Mouse (Mus musculus) forebrain, embryonic 11.5 days (tissue): ENCODE measurements around the gene Glipr1l2. TPM values are rescaled to one million over a fixed set of nuclear protein-coding genes. Genes with fewer than 3 reads are reported as not detected.
"Not testable (repeated sequence)": the region's sequence is repeated elsewhere in the genome, so short reads cannot be mapped to it uniquely, and the experiment has no call there.

Experiments used
- ATAC-seq: fragments of 200-750 bp; cut with Nextera tagmentation; replicated peaks from 2 replicates; pipeline ENCODE4 v1.8.0; 2017; ENCODE audit warnings: moderate TSS enrichment; ENCODE audit not compliant: low FRiP score
- DNase-seq: peaks from one replicate; pipeline ENCODE4 v3.0.0-alpha.2; 2017; ENCODE audit warnings: low spot score
- H3K27ac ChIP-seq: fragments of 300-500 bp; sonication (generic); 2 replicates; pipeline ENCODE4 v1.5.1; 2014; ENCODE audit warnings: low read depth, low read length
- H3K27me3 ChIP-seq: fragments of 300-500 bp; sonication (generic); 2 replicates; pipeline ENCODE4 v1.6.1; 2014; ENCODE audit warnings: mild to moderate bottlenecking, low read length, mixed read lengths; ENCODE audit not compliant: control insufficient read depth, insufficient read depth
- H3K36me3 ChIP-seq: fragments of 300-500 bp; sonication (generic); 2 replicates; pipeline ENCODE4 v1.6.1; 2014; ENCODE audit warnings: mild to moderate bottlenecking, low read length, moderate library complexity, mixed read lengths; ENCODE audit not compliant: control insufficient read depth, insufficient read depth
- H3K4me1 ChIP-seq: fragments of 300-500 bp; sonication (generic); replicated peaks from 2 replicates; pipeline ENCODE4 v1.6.1; 2014; ENCODE audit warnings: low read length, mixed read lengths; ENCODE audit not compliant: control insufficient read depth, insufficient read depth
- H3K4me2 ChIP-seq: fragments of 300-500 bp; sonication (generic); 2 replicates; pipeline ENCODE4 v1.6.1; 2014; ENCODE audit warnings: low read depth, mild to moderate bottlenecking, low read length, moderate library complexity, mixed read lengths; ENCODE audit not compliant: severe bottlenecking
- H3K4me3 ChIP-seq: fragments of 300-500 bp; sonication (generic); 2 replicates; pipeline ENCODE4 v1.5.1; 2014; ENCODE audit warnings: low read depth, low read length
- H3K9ac ChIP-seq: fragments of 300-500 bp; sonication (generic); 2 replicates; pipeline ENCODE4 v1.6.1; 2014; ENCODE audit warnings: low read length
- H3K9me3 ChIP-seq: fragments of 300-500 bp; sonication (generic); 2 replicates; pipeline ENCODE4 v1.6.1; 2016; ENCODE audit warnings: low read length, mixed read lengths; ENCODE audit not compliant: control insufficient read depth
- WGBS: fragments of 180-500 bp; shearing (Covaris S2); extraction: QIAGEN DNeasy Blood & Tissue Kit; methylation state at CpG from one replicate; pipeline ENCODE4 v1.1.7; 2014; 5-methylcytosine and 5-hydroxymethylcytosine counted together
- polyA plus RNA-seq: library from polyadenylated mRNA; unstranded; fragments of >200 nt; fragmentation: Nextera tagmentation; extraction: Ambion mirVana; gene quantifications from 2 replicates; pipeline ENCODE4 v1.2.1, GENCODE M21; 2014

Glipr1l2 gene
- not detected in 2 replicates for polyA plus RNA-seq

- no peak within 1 kb of the TSS for H3K27ac ChIP-seq
- ATAC-seq = no peak
- no peaks in the 10 kb centered on the region for H3K9me3 ChIP-seq
- H3K27me3 ChIP-seq = no peaks in the 10 kb centered on the region
- no peak within 1 kb of the TSS for H3K4me2 ChIP-seq
- no peaks in the 10 kb centered on the region for H3K4me1 ChIP-seq
- no peaks in the 10 kb centered on the region for H3K36me3 ChIP-seq
- DNase-seq = no peak
- H3K9ac ChIP-seq = no peak within 1 kb of the TSS
- 94% methylated on average over 14 of the region's 14 CpGs for WGBS
- no peak within 1 kb of the TSS for H3K4me3 ChIP-seq
Measured at GRCm38 (mm10) chr10:112083157-112083556, at the start of gene Glipr1l2. Gene Glipr1l2, plus strand, starts transcription at chr10:112083354.

DNA sequence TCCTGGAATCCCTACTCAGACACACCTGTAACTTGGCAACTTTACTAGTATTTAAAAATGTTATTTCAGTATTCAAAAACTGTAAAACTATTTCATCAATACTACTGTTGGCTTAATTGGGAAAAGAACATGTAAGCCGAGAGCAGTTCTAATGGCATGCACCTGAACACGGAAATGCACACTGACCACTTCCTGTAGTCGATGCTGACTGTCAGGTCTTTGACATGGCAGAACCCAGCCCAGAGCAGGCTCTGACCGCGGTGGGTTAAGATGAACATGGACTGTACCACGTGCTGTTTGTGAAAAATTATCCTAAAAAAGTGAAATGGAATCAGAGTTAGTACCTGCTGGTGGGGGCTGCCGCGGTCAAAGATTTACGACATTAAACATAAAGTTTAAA is 39.6 kb upstream of the Glipr1l2 start:
- not testable (repeated sequence) for H3K4me3 ChIP-seq, H3K36me3 ChIP-seq, H3K27me3 ChIP-seq, H3K4me2 ChIP-seq, H3K9me3 ChIP-seq, H3K9ac ChIP-seq, H3K27ac ChIP-seq, H3K4me1 ChIP-seq, DNase-seq
- 0 out of 2 replicates have a peak, but pooled peaks have one; percentile 46 for ATAC-seq
- WGBS = 83% methylated on average over 9 of the region's 9 CpGs

- not testable (repeated sequence) for H3K4me1 ChIP-seq, H3K27ac ChIP-seq, DNase-seq, ATAC-seq, H3K9ac ChIP-seq, H3K36me3 ChIP-seq, H3K9me3 ChIP-seq, H3K27me3 ChIP-seq, H3K4me3 ChIP-seq, H3K4me2 ChIP-seq
- WGBS = 68% methylated on average over 14 of the region's 14 CpGs
Measured at GRCm38 (mm10) chr10:112044283-112044682, 38.9 kb upstream of the Glipr1l2 start.

- Histone ChIP-seq H3K4me1 (no peaks in the 10 kb centered on the region), H3K27ac (no peak overlapping the region), H3K4me3 (no peak overlapping the region), H3K9me3 (no peaks in the 10 kb centered on the region), H3K36me3 (no peaks in the 10 kb centered on the region), H3K9ac (no peak overlapping the region), H3K4me2 (no peak overlapping the region), H3K27me3 (no peaks in the 10 kb centered on the region)
- ATAC-seq = no peak
- DNase-seq = no peak
Measured at GRCm38 (mm10) chr10:112051220-112051619, 31.9 kb upstream of the Glipr1l2 start.

DNA sequence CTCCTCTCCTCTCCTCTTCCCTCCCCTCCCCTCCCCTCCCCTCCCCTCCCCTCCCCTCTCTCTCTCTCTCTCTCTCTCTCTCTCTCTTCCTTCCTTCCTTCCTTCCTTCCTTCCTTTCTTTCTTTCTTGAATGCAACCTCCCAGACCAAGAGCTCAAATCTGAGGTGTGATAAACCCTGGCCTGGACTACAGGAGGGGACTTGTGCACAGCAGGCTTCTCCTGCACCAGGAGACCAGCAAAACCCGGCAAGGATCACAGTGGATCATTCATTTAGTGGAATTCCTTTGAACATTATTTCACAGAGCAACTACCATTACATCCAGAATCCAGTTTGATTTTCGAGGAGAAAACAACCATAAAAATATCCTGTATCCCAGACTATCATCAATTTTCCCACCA is 31.2 kb upstream of the Glipr1l2 start:
- H3K4me1 ChIP-seq, H3K27me3 ChIP-seq, DNase-seq, H3K9ac ChIP-seq, ATAC-seq, H3K9me3 ChIP-seq, H3K4me3 ChIP-seq, H3K36me3 ChIP-seq, H3K4me2 ChIP-seq, H3K27ac ChIP-seq: not testable (repeated sequence)
- 70% methylated on average over 2 of the region's 2 CpGs for WGBS

GRCm38 (mm10) chr10:112059702-112060582 is 23.2 kb upstream of the Glipr1l2 start, which contains the start of gene Glipr1l1:
Gene Glipr1l1, plus strand, starts transcription at chr10:112060189.
- WGBS = 54% methylated on average over 14 of the region's 14 CpGs
- Histone ChIP-seq H3K27me3 (no peaks in the 10 kb centered on the region), H3K4me1 (no peaks in the 10 kb centered on the region), H3K9ac (no peak within 1 kb of the TSS), H3K27ac (no peak within 1 kb of the TSS), H3K4me3 (no peak within 1 kb of the TSS), H3K4me2 (no peak within 1 kb of the TSS), H3K9me3 (no peaks in the 10 kb centered on the region), H3K36me3 (no peaks in the 10 kb centered on the region)
- peak; percentile 82 for DNase-seq
- peak; percentile 97 for ATAC-seq

DNA sequence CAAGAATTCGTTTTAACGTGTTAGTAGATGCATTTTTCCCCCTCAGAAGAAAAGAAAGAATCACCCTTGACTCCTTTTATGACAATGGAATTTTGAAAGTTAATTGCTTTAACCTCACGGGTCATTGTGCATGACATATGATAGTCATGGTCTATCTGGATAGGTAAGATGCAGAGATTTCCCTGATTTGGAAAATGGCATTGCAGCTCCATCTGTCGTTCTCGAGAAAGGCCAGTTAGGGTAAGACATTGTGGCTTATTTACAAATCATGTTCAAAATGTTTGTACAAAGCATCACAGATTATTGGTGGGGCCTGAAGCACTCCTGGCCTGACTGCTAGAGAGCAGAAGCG is 22.6 kb upstream of the Glipr1l2 start:
- H3K9ac ChIP-seq, ATAC-seq, H3K4me1 ChIP-seq, DNase-seq, H3K4me2 ChIP-seq, H3K9me3 ChIP-seq, H3K4me3 ChIP-seq, H3K36me3 ChIP-seq, H3K27me3 ChIP-seq, H3K27ac ChIP-seq: not testable (repeated sequence)
- 82% methylated on average over 6 of the region's 6 CpGs for WGBS

GRCm38 (mm10) chr10:112080044-112080443 is 3.1 kb upstream of the Glipr1l2 start:
- WGBS = 57% methylated on average over 2 of the region's 2 CpGs
- Histone ChIP-seq H3K9me3 (no peaks in the 10 kb centered on the region), H3K27me3 (no peaks in the 10 kb centered on the region), H3K4me3 (no peak overlapping the region), H3K4me2 (no peak overlapping the region), H3K4me1 (no peaks in the 10 kb centered on the region), H3K9ac (no peak overlapping the region), H3K27ac (no peak overlapping the region), H3K36me3 (no peaks in the 10 kb centered on the region)
- ATAC-seq (no peak), DNase-seq (no peak)

DNA sequence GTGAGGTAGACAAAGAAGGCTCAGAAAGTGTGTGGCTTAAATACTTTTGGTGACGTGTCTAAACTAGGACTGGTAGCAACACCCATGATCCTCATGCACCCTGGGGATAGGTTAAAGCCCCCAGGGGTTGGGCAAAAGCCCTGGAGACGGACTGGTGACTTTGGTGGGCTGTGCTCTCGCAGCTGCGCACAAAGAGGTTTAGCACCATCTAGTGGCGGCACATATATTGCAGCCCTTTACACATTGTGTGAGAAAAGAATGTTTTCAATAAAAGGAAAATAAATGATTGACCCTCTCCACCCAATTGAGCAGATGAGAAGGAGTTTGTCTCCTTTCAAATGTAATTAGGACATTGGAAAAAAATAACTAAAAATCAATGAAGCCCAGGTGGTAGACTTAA is 22.6 kb downstream of the Glipr1l2 start:
- WGBS = 8% methylated on average over 5 of the region's 5 CpGs
- H3K27me3 ChIP-seq, H3K9ac ChIP-seq, H3K4me2 ChIP-seq, H3K4me1 ChIP-seq, H3K9me3 ChIP-seq, H3K36me3 ChIP-seq, H3K4me3 ChIP-seq, H3K27ac ChIP-seq: not testable (repeated sequence)
- ATAC-seq (0 out of 2 replicates have a peak, but pooled peaks have one; percentile 42), DNase-seq (peak; percentile 70)
